Mouse (Mus musculus) heart, postnatal 25 days (tissue): ENCODE measurements around the gene Cyp4f16. TPM values are rescaled to one million over a fixed set of nuclear protein-coding genes. Genes with fewer than 3 reads are reported as not detected.
"Not testable (repeated sequence)": the region's sequence is repeated elsewhere in the genome, so short reads cannot be mapped to it uniquely, and the experiment has no call there.

Experiments
- DNase-seq: peaks from one replicate; pipeline ENCODE4 v3.0.0; 2022; ENCODE audit warnings: low spot score
- intact Hi-C: fragments of 180-260 bp; cut with DNase I; formaldehyde crosslinking; loops from one replicate; pipeline ENCODE4 v1.15.1; 2025
- total RNA-seq, 2 experiments: library from RNA; stranded (reverse); gene quantifications; 2 replicates each; pipeline ENCODE4 v1.2.3; 2021

The Cyp4f16 gene
- total RNA-seq = 1 to 10 TPM; 6.3 to 6.4 TPM

DNA sequence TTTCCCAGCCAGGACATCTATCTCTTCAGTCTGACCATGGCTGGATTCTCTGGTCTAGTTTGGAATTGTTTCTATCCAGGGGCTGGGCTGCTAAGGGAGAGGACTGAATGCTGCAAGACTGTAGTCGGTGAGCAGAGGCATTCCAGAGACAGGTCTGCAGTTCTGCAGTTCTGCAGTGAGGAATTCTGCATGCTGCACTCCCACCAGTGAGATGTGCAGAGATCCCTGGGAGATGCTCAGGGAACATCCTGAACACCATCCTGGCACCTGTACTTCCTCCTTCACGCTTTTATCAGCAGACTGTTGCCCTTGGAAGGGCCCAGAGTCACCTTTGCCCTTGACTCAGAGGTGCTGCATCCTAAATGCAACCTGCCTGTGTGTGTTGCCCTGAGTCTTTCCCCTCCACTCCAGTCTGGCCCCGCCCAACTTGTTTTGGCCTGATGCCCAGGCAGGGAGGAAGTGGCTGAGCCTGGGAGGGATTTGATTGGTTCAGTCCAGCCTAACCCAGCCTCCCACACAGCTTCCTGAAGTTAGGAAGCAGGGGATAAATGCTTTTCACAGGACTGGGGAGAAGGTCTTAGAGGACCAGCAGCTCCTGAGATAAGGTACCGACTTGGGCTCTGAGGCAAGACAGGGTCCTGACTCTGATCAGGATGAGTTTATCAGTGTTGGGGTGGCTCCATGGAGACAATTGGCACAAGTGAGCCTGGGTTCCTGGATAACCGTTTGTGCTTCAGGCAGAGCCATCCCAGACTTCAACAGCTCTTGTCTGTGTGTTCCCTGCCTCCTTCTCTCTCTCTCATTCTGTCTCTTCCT, at the start of gene Cyp4f16:
Cyp4f16 (plus strand) TSS at position 508 of the 816 bp plus-strand sequence.
- intact Hi-C loops = not testable (repeated sequence)
- DNase-seq = peak; percentile 86

DNA sequence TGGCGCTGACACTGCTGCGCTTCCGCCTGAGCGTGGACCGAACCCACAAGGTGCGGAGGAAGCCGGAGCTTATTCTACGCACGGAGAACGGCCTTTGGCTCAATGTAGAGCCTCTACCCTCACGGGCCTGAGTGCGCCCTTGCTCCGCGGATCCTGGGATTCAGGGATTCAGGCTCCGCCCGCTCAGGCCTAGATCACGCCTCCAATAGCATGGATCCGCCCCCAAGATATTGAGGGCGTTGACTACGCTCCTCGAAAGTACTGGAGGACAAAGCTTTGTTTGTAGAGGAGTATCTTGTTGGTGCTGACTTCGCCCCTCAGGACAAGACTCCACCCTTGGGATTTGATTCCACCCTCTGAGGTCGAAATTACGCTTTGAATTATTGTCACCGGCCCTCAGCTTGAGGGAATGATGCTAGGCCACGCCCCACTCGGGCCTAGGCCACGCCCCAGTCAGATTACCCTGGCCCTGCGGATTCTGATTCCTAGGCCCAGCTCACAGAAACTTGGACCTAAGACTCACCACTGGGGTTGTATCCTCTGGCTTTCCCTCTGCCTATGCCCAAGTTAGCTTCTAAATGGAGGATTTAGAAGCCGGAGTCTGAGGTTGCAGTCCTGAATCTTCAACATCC, 43.9 kb upstream of the Cyp4f16 start:
- no peak for DNase-seq
- intact Hi-C loops = loop anchor here (5.0 kb wide), 2 partner anchors 105 to 350 kb away; partner anchors contain the start of gene Wiz

- peak; percentile 23 for DNase-seq
- intact Hi-C loops = loop anchor here (1.0 to 5.0 kb wide), 3 partner anchors 107 to 352 kb away; partner anchors contain the start of gene Wiz
Measured at GRCm38 (mm10) chr17:32494601-32495000, 41.8 kb upstream of the Cyp4f16 start.

DNA sequence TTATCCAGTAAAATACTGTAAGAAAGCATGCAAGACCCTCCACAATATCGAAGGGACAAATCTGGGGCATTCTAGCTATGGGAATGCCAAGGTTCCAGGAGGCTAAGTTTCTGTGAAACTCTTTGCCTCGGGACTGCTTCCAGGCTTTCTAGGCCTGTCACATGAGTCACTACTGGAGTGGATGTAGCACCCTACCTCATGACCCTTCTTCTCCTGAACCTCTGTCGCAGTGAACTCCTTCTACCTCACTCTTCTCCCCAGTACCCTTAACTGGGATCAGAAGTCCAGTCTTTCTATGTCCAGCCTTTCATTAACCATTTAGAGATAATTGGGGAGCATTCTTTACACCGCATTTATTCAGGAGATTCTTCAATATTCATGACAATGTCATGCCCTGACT, 35.8 kb upstream of the Cyp4f16 start:
- DNase-seq, intact Hi-C loops: not testable (repeated sequence)

GRCm38 (mm10) chr17:32501051-32501450, 35.3 kb upstream of the Cyp4f16 start:
- intact Hi-C loops = no loop called here
- DNase-seq = no peak

DNA sequence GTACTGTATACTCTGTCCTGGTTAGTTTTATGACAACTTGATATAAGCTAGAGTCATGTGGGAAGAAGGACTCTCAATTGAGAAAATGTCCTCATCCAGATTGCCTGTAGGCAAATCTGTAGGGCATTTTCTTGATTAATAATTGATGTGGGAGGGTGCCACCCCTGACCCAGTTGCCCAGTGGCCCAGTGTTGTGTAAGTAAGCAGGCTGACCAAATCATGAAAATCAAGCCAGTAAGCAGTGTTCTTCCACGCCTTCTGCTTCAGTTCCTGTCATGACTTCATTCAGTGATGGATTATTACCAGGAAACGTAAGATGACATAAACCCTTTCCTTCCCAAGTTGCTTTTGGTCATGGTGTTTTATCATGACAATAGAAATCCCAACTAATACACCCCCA, 33.2 kb upstream of the Cyp4f16 start:
- intact Hi-C loops = no loop called here

GRCm38 (mm10) chr17:32505851-32506728, 30.3 kb upstream of the Cyp4f16 start, which contains the start of gene Cyp4f17:
TSS of gene Cyp4f17 (plus strand) at chr17:32506050.
- intact Hi-C loops = no loop called here
- no peak for DNase-seq

More for the DNA sequence above, 33.2 kb upstream of the Cyp4f16 start:
- DNase-seq = no peak

GRCm38 (mm10) chr17:32506729-32507245, 29.6 kb upstream of the Cyp4f16 start:
- no peak for DNase-seq
- intact Hi-C loops = no loop called here

GRCm38 (mm10) chr17:32516126-32516525, 20.2 kb upstream of the Cyp4f16 start:
- DNase-seq = no peak
- intact Hi-C loops = no loop called here

- intact Hi-C loops = loop anchor here (10.0 kb wide), 1 partner anchor 113 kb away; no protein-coding TSS in a partner anchor
- DNase-seq = no peak
Measured at GRCm38 (mm10) chr17:32521981-32522380, 14.4 kb upstream of the Cyp4f16 start.

GRCm38 (mm10) chr17:32522386-32522785, 14.0 kb upstream of the Cyp4f16 start:
- DNase-seq = no peak
- intact Hi-C loops = loop anchor here (10.0 kb wide), 1 partner anchor 112 kb away; no protein-coding TSS in a partner anchor

DNA sequence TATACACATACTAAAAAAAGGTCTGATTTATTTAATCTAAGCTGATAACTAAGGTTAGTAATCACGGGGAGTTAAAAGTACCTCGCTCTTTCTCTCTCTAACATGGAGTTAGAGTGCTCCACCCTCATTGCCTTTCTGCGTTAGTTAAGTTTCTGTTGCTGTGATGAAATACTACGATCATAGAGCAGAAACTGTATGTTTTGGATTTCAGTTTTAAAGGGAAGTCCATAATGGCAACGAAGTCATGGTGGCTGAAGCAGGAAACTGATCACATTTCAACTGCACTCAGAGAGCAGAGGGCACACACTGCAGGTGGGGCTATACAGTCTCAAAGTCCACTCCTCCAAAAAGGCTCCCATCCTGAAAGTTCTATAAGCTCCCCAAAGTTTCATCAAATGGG, 13.5 kb upstream of the Cyp4f16 start:
- intact Hi-C loops = loop anchor here (10.0 kb wide), 1 partner anchor 112 kb away; no protein-coding TSS in a partner anchor
- DNase-seq = no peak

DNA sequence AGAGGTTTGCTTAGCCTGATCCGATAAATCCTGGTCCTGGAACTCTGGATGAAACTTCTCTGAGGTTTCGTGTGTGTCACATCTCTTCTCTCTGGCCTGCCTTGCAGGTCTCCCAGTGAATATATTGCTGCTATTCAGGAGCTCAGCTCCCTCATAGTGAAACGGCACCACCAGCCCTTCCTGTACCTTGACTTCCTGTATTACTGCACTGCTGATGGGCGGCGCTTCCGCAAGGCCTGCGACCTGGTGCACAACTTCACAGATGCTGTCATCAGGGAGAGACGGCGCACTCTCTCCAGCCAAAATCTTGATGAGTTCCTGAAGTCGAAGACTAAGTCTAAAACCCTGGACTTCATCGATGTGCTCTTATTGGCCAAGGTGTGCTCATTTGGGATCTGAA, 12.5 kb upstream of the Cyp4f16 start:
- intact Hi-C loops = loop anchor here (10.0 kb wide), 1 partner anchor 111 kb away; no protein-coding TSS in a partner anchor
- DNase-seq = no peak

- not testable (repeated sequence) for DNase-seq
- intact Hi-C loops = loop anchor here (5.0 to 10.0 kb wide), 2 partner anchors 108 to 426 kb away; no protein-coding TSS in a partner anchor
Measured at GRCm38 (mm10) chr17:32526341-32526740, 10.0 kb upstream of the Cyp4f16 start.

DNA sequence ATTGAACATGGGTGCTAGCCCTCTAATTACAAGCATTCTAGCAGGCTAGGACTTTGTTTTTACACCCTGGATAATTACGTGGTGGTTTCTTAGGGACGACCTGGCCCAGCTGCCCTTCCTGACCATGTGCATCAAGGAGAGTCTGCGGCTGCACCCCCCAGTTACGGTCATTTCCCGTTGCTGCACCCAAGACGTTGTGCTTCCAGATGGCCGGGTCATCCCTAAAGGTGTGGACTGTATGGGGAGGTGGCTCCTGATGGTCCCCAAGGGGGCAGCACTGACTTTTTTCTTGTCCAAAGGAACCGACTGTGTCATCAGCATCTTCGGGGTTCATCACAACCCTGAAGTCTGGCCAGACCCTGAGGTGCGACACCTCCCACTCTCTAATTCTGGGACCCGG, 8.6 kb upstream of the Cyp4f16 start:
- DNase-seq = no peak
- intact Hi-C loops = loop anchor here (1.0 to 10.0 kb wide), 3 partner anchors 107 to 425 kb away; no protein-coding TSS in a partner anchor

DNA sequence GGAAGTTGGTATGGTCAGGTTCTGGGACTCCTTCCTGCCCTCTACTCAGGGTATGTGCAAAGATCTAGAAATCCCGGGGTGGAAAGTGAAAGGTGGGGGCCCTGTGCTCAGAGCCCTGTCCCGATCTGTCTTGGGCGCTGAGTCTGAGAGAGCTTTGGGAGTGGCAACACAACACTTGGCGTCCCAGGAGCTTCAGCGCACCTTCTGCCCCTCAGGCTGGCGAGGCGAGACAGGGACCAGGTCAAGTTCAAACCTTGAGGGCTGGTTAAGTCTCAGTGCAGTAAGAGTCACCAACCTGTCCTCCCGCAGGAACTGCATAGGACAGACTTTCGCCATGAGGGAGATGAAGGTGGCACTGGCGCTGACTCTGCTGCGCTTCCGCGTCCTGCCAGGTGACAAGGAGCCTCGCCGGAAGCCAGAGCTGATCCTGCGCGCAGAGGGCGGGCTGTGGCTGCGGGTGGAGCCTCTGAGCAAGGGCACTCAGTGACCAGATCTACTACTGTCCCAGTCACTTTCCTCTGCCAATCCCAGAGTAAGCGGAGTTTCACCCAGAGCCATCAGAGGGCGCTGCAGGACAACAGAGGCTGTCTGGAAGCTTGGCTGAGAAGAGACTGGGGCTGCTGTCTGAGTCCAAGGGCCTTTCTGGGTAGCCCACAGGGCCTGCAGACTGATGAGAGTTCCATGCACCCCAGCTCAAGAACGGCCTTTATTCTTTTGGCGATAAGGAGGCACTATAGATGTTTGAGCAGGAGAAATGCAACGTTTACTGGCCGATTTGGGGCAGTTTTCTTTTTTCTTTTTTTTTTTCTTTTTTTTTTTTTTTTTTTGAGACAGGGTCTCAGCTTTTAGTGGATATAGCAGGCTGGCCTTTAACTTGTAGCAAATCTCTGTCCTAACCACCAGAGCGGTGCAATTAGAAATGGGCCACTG, 7.7 kb upstream of the Cyp4f16 start:
- intact Hi-C loops = loop anchor here (1.0 to 10.0 kb wide), 3 partner anchors 106 to 424 kb away; no protein-coding TSS in a partner anchor

DNA sequence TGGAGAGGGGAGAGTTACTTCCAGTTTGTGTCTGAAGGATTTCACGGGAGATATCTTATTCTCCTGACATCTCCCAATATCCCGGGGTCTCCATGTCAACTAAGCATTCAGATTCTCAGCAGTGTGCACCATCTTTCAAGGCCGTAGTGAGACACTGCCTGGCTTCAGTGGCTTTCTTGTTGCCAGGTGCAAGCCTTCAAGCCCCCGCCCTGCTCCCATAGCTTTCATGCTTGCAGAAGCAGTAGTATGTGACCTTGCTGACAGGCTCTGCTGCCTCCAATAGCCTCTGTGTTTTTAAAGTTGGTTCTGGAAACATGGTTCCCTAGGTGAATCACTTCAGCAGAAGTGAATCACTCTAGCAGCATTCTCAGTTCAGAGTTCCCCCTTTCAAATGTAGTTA, 4.0 kb upstream of the Cyp4f16 start:
- DNase-seq, intact Hi-C loops: not testable (repeated sequence)

More for the DNA sequence above, 7.7 kb upstream of the Cyp4f16 start:
- DNase-seq = peak; percentile 64

DNA sequence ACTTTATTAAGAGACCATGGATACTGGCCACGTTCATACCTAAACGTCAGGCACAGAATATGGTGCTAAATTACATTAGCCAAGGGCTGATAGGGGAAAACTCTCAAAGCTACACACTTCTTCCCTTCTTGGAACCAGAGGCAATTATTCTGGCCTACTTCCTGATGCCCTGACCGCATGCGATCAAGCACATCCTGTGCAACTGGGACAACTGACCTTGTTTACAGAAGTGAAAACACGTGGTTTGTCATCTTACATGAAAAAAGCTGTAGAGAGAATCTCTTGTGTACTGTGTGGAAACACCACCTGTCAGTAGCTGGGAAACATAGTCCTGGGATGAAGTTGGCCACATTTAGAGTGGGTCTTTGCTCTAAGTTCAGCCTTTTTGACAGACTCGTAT, 2.3 kb upstream of the Cyp4f16 start:
- intact Hi-C loops = no loop called here
- DNase-seq = no peak
